Mouse (Mus musculus) midbrain, embryonic 12.5 days (tissue): Measurements from ENCODE around the gene Yif1b. TPM values are rescaled to one million over a fixed set of nuclear protein-coding genes. Genes with fewer than 3 reads are reported as not detected.

Experiments used
- ATAC-seq: fragments of 200-750 bp; cut with Nextera tagmentation; 2 replicates; pipeline ENCODE4 v1.8.0; 2017; ENCODE audit warnings: low read depth, moderate TSS enrichment, moderate library complexity; ENCODE audit not compliant: low FRiP score
- H3K27ac ChIP-seq: fragments of 300-500 bp; sonication (generic); replicated peaks from 2 replicates; pipeline ENCODE4 v1.5.1; 2016; ENCODE audit warnings: mild to moderate bottlenecking
- H3K27me3 ChIP-seq: fragments of 300-500 bp; sonication (generic); 2 replicates; pipeline ENCODE4 v1.6.1; 2016; ENCODE audit warnings: mild to moderate bottlenecking
- H3K36me3 ChIP-seq: fragments of 300-500 bp; sonication (generic); 2 replicates; pipeline ENCODE4 v1.6.1; 2016
- H3K4me1 ChIP-seq: fragments of 300-500 bp; sonication (generic); 2 replicates; pipeline ENCODE4 v1.6.1; 2016
- H3K4me2 ChIP-seq: fragments of 300-500 bp; sonication (generic); replicated peaks from 2 replicates; pipeline ENCODE4 v1.6.1; 2016; ENCODE audit warnings: mild to moderate bottlenecking, moderate library complexity
- H3K4me3 ChIP-seq: fragments of 300-500 bp; sonication (generic); 2 replicates; pipeline ENCODE4 v1.5.1; 2016; ENCODE audit warnings: mild to moderate bottlenecking
- H3K9ac ChIP-seq: fragments of 300-500 bp; sonication (generic); replicated peaks from 2 replicates; pipeline ENCODE4 v1.6.1; 2016; ENCODE audit warnings: mild to moderate bottlenecking, moderate library complexity
- H3K9me3 ChIP-seq: fragments of 300-500 bp; sonication (generic); 2 replicates; pipeline ENCODE4 v1.6.1; 2016; ENCODE audit warnings: mild to moderate bottlenecking
- WGBS: fragments of 180-500 bp; shearing (Covaris S2); methylation state at CpG from one replicate; pipeline ENCODE4 v1.1.7; 2016; 5-methylcytosine and 5-hydroxymethylcytosine counted together
- polyA plus RNA-seq: library from polyadenylated mRNA; unstranded; fragments of >200 nt; fragmentation: Nextera tagmentation; extraction: Ambion mirVana; gene quantifications from 2 replicates; pipeline ENCODE4 v1.2.1, GENCODE M21; 2016

The Yif1b gene
- polyA plus RNA-seq, 1 experiment from 2014 or later: 83.2 TPM

GRCm38 (mm10) chr7:29295861-29296647 is 57.9 kb downstream of the Yif1b start:
- Histone ChIP-seq H3K4me2 (no peak overlapping the region), H3K4me1 (peaks cover 32% of the 10 kb centered on the region), H3K9me3 (no peaks in the 10 kb centered on the region), H3K4me3 (no peak overlapping the region), H3K27me3 (0 out of 2 replicates have a peak, but pooled peaks cover 2% of the 10 kb centered on the region), H3K36me3 (no peaks in the 10 kb centered on the region), H3K9ac (no peak overlapping the region), H3K27ac (no peak overlapping the region)
- 85% methylated on average over 24 of the region's 24 CpGs for WGBS
- no peak for ATAC-seq

- H3K36me3 ChIP-seq: no peaks in the 10 kb centered on the region
- no peak overlapping the region for H3K4me3 ChIP-seq
- no peaks in the 10 kb centered on the region for H3K9me3 ChIP-seq
- no peak overlapping the region for H3K4me2 ChIP-seq
- no peak overlapping the region for H3K27ac ChIP-seq
- no peak overlapping the region for H3K9ac ChIP-seq
- no peak for ATAC-seq
- WGBS: 15% methylated on average over 10 of the region's 10 CpGs
- no peaks in the 10 kb centered on the region for H3K27me3 ChIP-seq
- H3K4me1 ChIP-seq: peaks cover 22% of the 10 kb centered on the region
Measured at GRCm38 (mm10) chr7:29296998-29297397, 58.9 kb downstream of the Yif1b start.

Other genes starting within 250 kb of the Yif1b start
- gene Ryr1, start 113.2 kb upstream of the Yif1b start, polyA plus RNA-seq: 2.8 TPM in 2 replicates
- 0.63 and 0.71 TPM in 2 replicates for gene Rasgrp4, start 103.5 kb upstream of the Yif1b start, polyA plus RNA-seq
- gene Fam98c, start 82.1 kb upstream of the Yif1b start, polyA plus RNA-seq: 17.4 and 20.4 TPM in 2 replicates
- gene Ggn, start 68.1 kb upstream of the Yif1b start, polyA plus RNA-seq: 0.78 and 0.85 TPM in 2 replicates
- 6.1 and 6.8 TPM in 2 replicates for gene Spred3, start 67.9 kb upstream of the Yif1b start, polyA plus RNA-seq
- gene Psmd8, start 57.6 kb upstream of the Yif1b start, polyA plus RNA-seq: 291 and 305 TPM in 2 replicates
- 0.82 and 0.96 TPM in 2 replicates for gene Catsperg1, start 24.3 kb upstream of the Yif1b start, polyA plus RNA-seq
- gene Kcnk6, start 5.8 kb upstream of the Yif1b start, polyA plus RNA-seq: 0.54 and 0.65 TPM in 2 replicates
- 2.1 and 2.9 TPM in 2 replicates for gene 2200002D01Rik, start 10.1 kb downstream of the Yif1b start, polyA plus RNA-seq
- gene Spint2, start 43.6 kb downstream of the Yif1b start, polyA plus RNA-seq: 23.8 and 25.7 TPM in 2 replicates
- gene Ppp1r14a, start 51.0 kb downstream of the Yif1b start, polyA plus RNA-seq: 19.2 and 20.0 TPM in 2 replicates
- 115 and 119 TPM in 2 replicates for gene Dpf1, start 65.6 kb downstream of the Yif1b start, polyA plus RNA-seq